Mouse (Mus musculus) neutrophil, adult 5-6 weeks (primary cell): ENCODE measurements around the gene Klf16. TPM values are rescaled to one million over a fixed set of nuclear protein-coding genes. Genes with fewer than 3 reads are reported as not detected.
"Not testable (repeated sequence)": the region's sequence is repeated elsewhere in the genome, so short reads cannot be mapped to it uniquely, and the experiment has no call there.

Experiments used
- ATAC-seq: fragments of 151-379, 151-347 bp; 2 replicates; pipeline ENCODE4 v1.8.0; 2017; ENCODE audit warnings: mild to moderate bottlenecking, moderate TSS enrichment; ENCODE audit not compliant: insufficient number of reproducible peaks, poor library complexity, low FRiP score, severe bottlenecking; ENCODE audit errors: extremely low read depth
- total RNA-seq: library from RNA; stranded (forward); fragments of 200-1000 nt; gene quantifications from 2 replicates; pipeline ENCODE4 v1.2.3, GENCODE M21; 2017

Gene Klf16
- total RNA-seq, 1 experiment from 2014 or later = 8.0 TPM

DNA sequence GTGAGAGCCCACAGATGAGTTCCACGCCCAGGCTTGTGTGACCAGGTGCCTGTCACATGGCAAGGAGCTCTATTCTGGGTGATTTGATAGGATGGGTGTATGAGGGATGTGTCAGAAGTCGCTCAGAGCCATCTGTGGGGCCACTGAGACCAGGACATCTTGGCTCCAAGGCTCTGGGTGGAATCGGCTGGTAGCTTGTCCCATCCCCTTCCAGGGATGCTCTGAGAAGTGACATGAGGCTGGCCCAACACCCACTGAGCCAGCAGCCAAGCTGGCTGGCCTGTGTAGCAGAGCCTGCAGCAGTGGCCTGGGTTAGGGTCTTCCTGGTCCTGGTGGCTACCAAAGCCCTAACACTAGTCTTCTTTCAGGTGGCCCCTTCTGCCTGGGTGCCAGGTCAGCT, 31.3 kb upstream of the Klf16 start:
- ATAC-seq = no peak

GRCm38 (mm10) chr10:80606737-80607350, 29.7 kb upstream of the Klf16 start:
- ATAC-seq = no peak

GRCm38 (mm10) chr10:80606306-80606705, 29.2 kb upstream of the Klf16 start:
- no peak for ATAC-seq

DNA sequence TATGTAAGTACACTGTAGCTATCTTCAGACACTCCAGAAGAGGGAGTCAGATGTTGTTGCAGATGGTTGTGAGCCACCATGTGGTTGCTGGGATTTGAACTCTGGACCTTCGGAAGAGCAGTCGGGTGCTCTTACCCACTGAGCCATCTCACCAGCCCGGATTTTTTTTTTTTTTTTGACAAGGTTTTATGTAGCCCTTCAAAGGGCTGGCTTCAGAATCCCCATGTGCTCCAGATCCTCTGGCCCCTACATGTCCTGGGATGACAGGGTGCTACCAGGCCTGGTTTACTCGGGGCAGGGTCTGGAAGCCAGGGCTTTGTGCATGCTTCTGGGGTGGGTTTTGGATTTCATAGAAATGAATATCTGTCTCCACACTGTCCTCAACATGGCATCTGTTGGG, 28.6 kb upstream of the Klf16 start, which contains the start of gene Gm49322:
Gene Gm49322 (plus strand): TSS at position 301 of the 400 bp plus-strand sequence.
- not testable (repeated sequence) for ATAC-seq

GRCm38 (mm10) chr10:80604988-80605387, 27.9 kb upstream of the Klf16 start:
- ATAC-seq = no peak

DNA sequence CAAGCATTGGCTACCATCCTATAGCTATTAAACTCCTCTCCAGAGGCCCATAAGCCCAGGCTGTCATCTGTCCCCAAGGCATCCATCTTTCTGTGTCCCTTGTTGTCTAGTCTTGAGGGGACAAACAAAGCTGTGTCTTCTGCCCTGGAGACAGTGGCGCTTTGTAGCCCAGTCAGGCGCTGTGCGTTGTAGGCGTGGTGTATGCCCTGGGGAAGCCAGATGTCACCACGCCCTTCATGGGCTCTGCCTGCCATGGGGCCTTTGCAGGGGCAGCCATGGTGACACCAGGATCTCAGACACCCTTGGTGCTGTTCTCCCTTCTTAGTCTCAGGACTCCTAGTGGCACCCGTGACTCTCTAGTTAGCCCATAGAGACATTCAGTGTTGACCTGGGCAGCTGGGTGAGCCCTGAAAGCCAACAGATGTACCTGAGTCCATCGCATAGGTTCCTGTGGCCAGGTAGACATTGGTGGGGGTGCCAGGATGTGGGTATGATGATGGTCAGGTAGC, 26.9 kb upstream of the Klf16 start:
- peak; percentile 47; the same call in 1 of the 2 replicates for ATAC-seq

GRCm38 (mm10) chr10:80603364-80603763, 26.2 kb upstream of the Klf16 start:
- no peak for ATAC-seq

- peak; percentile 79 for ATAC-seq
Measured at GRCm38 (mm10) chr10:80602698-80603325, 25.7 kb upstream of the Klf16 start, which contains the start of the genes Scamp4 and Adat3. Gene Scamp4 (plus strand): TSS chr10:80602872. Gene Adat3 (plus strand): TSS chr10:80602880.

GRCm38 (mm10) chr10:80596318-80596717, 19.2 kb upstream of the Klf16 start:
- ATAC-seq = no peak

DNA sequence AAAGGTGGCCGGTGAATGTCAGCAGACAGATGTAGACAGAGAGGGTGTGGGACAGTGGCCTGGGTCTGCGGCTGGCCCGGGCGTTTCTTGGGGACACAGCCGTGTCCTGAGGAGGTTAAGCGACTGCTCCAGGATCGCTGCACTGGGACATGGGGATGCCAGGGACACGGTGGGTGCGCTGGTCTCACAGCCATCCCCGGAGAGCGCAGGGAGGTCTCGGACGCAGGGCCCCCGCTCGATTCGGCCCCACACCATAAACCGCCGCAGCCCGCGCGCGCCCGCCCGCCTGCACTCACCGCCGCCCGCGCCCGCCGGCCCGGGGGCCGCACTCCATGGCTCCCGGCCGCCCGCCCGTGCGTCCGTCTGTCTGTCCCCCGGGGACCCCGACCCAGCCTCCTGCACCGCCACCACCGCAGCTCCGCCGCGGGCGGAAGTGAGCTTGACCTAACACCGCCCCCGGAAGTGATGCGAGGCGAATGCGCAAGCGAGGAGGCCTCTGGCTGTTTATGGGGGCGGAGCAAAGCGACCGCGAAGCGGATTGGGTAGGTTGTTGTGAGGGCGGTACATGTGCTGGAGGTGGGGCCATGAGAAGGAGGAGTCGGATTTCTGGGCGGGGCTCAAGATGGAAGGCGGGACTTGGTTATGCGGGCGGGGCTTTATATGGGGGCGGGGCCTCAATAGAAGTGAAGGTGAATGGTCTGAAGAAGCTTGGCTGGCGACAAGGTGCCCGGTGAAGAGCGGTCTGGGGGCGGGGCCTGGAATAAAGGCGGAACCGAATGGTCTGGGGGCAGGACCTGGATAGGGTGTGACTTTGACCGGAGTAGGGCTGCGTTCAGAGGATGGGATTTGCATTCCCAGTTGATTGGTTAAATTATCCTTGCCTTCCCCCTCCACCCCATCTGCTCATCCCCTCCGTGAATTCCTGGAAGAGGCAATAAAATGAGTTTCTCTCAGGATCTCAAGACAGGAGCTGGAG, 13.0 kb upstream of the Klf16 start, which contains the start of gene Abhd17a:
Gene Abhd17a (minus strand): TSS at position 463 of the 976 bp plus-strand sequence.
- peak; percentile 93 for ATAC-seq

DNA sequence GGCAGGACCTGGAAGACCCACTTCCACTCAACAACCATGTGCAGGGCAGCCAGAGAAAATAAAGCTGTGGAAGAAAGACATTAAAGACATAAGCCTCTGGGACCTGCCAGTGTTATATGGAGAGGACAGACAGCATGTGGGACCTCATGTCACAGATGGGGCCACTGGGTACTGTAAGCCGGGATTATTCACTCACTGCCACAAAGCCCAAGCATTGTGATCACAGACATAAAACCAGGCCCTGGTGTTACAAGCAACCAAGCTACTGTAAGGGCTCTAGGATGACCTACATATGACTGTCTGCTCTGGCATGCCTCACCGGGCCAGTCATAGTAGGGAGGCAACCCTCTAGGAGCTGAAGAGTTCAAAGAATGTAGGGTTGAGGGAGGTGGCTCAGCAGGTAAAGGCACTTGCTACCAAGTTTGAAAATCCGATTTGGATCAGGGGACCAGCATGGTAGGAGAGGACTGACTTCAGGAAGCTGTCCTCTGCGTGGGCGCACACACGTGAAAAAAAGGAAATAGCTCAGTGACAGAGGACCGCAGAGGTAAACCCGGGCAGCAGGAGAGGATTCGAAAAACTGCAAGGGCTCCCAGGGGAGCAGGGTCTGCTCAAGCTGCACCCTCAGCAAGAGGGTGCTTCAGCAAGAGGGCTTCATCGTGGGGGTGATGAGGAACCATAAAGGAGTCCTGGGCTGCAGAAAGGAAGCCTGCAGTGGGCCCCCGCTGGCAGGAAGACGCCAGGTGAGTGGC, 12.2 kb upstream of the Klf16 start:
- ATAC-seq = peak; percentile 5; the same call in 1 of the 2 replicates

DNA sequence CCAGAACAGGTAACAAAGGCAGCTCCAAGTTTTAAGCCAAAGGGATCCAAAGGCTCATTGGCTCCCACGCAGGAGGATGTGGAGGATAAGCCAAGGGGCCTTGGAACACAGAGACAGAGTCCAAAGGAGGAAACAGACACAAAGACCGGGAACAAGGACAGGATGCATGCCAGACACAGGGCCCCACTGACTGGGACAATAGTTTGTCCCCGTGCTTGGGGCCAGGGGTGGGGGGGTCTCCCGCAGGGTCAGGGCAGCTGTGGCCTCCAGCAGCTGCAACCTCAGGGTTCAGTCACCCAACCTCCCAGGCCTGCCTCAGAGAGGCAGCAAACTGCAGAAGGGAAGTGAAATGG, 10.2 kb upstream of the Klf16 start:
- no peak for ATAC-seq

DNA sequence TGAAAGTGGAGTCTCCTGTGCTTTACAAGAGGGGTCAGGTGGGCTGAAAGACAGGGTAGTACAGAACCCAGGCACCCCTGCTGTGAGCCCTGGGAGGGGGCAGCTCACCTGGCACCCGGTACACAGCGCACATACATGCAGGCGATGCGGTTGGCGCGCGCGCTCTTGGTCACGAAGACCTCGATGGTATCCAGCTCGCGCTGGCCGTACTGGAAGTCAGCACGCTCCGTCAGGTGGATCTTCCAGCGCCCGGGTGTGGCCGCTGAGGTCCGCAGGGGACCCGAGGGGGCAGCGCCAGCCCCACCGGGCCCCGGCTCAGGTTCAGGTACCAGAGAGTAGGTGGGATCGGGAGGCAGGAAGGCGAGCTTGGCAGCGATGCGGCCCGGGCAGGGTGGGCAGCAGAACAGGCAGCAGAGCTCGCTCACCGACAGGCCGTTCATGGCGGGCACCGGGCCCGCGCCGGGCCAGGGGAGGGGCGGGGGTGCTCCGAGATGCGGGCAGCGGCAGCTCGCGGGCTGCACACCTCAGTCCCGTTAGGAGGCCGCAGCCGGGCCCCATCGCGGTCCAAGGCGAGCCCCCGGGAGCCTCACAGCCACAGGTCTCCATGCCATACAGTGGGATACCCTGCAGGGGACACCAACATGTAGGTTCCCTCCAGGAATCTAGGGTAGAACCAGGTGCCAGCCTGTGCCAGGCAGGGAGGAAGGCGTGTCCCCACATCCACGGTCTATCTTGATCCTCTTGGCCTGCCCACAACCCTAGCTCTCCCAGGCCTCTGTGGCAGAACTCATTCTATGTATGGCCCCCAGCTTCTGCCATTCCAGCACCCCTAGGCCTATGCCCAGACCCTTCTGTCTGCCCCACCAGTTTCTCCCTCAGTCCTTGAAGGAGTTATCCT, 9.5 kb upstream of the Klf16 start:
- no peak for ATAC-seq

- ATAC-seq = no peak
Measured at GRCm38 (mm10) chr10:80585581-80585980, 8.5 kb upstream of the Klf16 start.

GRCm38 (mm10) chr10:80584642-80585552, 7.8 kb upstream of the Klf16 start:
- ATAC-seq = no peak

DNA sequence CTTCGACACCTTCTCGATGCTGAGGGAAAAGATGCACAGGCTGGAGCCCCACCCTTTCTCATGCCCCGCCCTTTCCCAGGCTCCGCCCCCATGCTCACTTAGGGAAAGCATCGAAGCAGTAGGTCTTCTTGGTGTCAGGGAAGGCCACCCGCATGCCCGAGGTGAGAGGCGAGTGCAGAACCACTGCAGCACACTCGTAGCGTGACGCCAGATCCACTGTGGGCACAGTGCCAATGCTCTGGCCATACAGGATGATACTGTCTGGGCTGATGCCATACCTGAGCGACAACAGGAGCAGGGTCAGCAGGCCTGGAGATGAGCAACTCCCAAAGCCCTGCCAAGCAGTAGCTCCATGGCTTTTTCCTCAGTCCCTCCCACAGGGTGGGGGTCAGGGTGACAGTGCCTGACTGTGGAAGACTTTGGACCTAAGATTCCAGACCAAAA, 6.9 kb upstream of the Klf16 start:
- 0 out of 2 replicates have a peak, but pooled peaks have one; percentile 4 for ATAC-seq

- no peak for ATAC-seq
Measured at GRCm38 (mm10) chr10:80583047-80583446, 5.9 kb upstream of the Klf16 start.
